Mouse (Mus musculus) heart, postnatal 0 days (tissue): Measurements from ENCODE around the gene Rae1.

Experiments
- CTCF ChIP-seq: IDR thresholded peaks from 2 replicates; pipeline ENCODE4 v1.5.1; 2016; ENCODE audit warnings: antibody characterized with exemption, control low read depth, low read depth
- EP300 ChIP-seq: IDR thresholded peaks from 2 replicates; pipeline ENCODE4 v1.6.1; 2016; ENCODE audit warnings: antibody characterized with exemption, low read depth

- TF ChIP-seq CTCF = no peak
- TF ChIP-seq EP300 = no peak
These were observed 53.9 kb downstream of the Rae1 start for GRCm38 (mm10) chr2:173053846-173054245.
